Mouse (Mus musculus) embryonic fibroblast, embryonic 13.5 days (primary cell): ENCODE data around the gene Hdac11.

Experiments
- CTCF ChIP-seq: IDR thresholded peaks from 2 replicates; pipeline ENCODE4 v1.5.1; 2011; ENCODE audit warnings: mild to moderate bottlenecking, control low read depth, low read length, moderate library complexity, borderline replicate concordance; ENCODE audit not compliant: insufficient read depth
- POLR2A ChIP-seq: IDR thresholded peaks from 2 replicates; pipeline ENCODE4 v1.6.1; 2011; ENCODE audit warnings: low read depth, mild to moderate bottlenecking, control low read depth, low read length, moderate library complexity

GRCm38 (mm10) chr6:91162314-91162713 lies 5.8 kb downstream of the Hdac11 start:
- TF ChIP-seq CTCF (no peak), POLR2A (no peak)
